Mouse (Mus musculus) kidney, adult 2 months (tissue): ENCODE data around the gene Mocs3. TPM values are rescaled to one million over a fixed set of nuclear protein-coding genes. Genes with fewer than 3 reads are reported as not detected.
A peak's percentile ranks its signal among the peaks of the same experiment; 100 is the strongest.

Source experiments
- DNase-seq: peaks from one replicate; pipeline ENCODE4 v3.0.0; 2021
- H3K27ac ChIP-seq: fragments of 200-500 bp; 2 replicates; pipeline ENCODE4 v1.5.1; 2012; ENCODE audit warnings: low read depth, low read length, control low read depth, inconsistent platforms; ENCODE audit not compliant: insufficient read depth
- H3K27me3 ChIP-seq: fragments of 200-500 bp; replicated peaks from 2 replicates; pipeline ENCODE4 v1.6.1; 2012; ENCODE audit warnings: mild to moderate bottlenecking, moderate library complexity, low read length, inconsistent platforms; ENCODE audit not compliant: control insufficient read depth, insufficient read depth
- H3K36me3 ChIP-seq: fragments of 200-500 bp; 2 replicates; pipeline ENCODE4 v1.6.1; 2012; ENCODE audit warnings: mild to moderate bottlenecking, moderate library complexity, low read length, inconsistent platforms; ENCODE audit not compliant: control insufficient read depth, insufficient read depth
- H3K4me1 ChIP-seq: fragments of 200-500 bp; 2 replicates; pipeline ENCODE4 v1.6.1; 2011; ENCODE audit warnings: low read length; ENCODE audit not compliant: control insufficient read depth, insufficient read depth
- H3K4me3 ChIP-seq: fragments of 200-500 bp; 2 replicates; pipeline ENCODE4 v1.5.1; 2011; ENCODE audit warnings: mild to moderate bottlenecking, low read depth, low read length, control low read depth; ENCODE audit not compliant: insufficient read depth
- CTCF ChIP-seq: fragments of 200-500 bp; conservative IDR thresholded peaks from 2 replicates; pipeline ENCODE4 v1.5.1; 2011; ENCODE audit warnings: low read depth, mild to moderate bottlenecking, control low read depth, low read length, moderate library complexity, mixed read lengths; ENCODE audit not compliant: insufficient read depth, insufficient read length
- POLR2A ChIP-seq: fragments of 200-500 bp; IDR thresholded peaks from one replicate; pipeline ENCODE4 v1.6.1; 2011; ENCODE audit warnings: low read depth, low read length, control low read depth
- WGBS: fragments of 180-500 bp; shearing (Covaris S2); methylation state at CpG from one replicate; pipeline ENCODE4 v1.1.7; 2018; 5-methylcytosine and 5-hydroxymethylcytosine counted together
- polyA plus RNA-seq: library from polyadenylated mRNA; depleted of rRNA; stranded (reverse); fragments of >200 nt; gene quantifications from 2 replicates; pipeline ENCODE4 v1.2.3, GENCODE M21; 2012; rRNA removed

The Mocs3 gene
- polyA plus RNA-seq, result 9.3 and 14.8 TPM in 2 replicates

DNA sequence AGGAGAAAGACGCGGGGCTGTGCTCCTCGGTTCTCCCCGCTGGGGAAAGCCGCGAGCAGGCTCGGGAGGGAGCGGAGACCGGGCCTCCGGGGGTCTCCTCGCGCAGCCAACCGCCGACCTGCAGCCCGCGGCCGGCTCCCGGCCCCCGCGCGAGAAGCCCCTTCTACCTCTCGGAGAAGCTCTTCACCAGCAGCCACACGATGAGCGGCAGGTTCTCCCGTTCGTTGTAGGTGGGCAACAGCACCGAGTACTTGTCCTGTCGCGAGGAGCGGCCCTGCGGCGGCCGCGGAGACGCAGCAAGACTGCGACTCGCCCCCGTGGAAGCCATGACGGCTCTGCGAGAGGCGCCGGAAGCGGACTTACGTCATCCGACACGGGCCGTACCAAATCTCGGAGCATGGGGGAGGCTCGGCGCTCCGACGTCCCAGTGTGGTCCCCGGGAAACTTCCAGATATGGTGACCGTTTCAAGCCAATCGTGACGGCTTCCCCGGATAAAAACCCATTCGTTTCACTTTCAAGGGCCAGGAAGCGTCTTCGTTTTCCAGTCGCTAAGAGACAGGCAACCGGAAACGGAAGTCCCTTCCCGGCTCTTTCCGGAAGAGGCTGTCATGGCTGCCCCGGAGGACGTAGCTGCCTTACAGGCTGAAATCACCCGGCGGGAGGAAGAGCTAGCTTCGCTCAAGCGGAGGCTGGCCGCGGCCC is at the start of gene Mocs3, which contains the start of the genes Gm20716 and Dpm1:
Gene Mocs3 (plus strand): TSS at position 597 of the 703 bp plus-strand sequence.
Gene Gm20716 (minus strand): TSS at position 339 of the 703 bp plus-strand sequence.
Gene Dpm1 (minus strand): TSS at position 566 of the 703 bp plus-strand sequence.
- peak; percentile 69 for TF ChIP-seq POLR2A
- no peak for TF ChIP-seq CTCF
- peak; percentile 92 for DNase-seq
- whole genome bisulfite sequencing, result under 1% methylated on average over 73 of the region's 73 CpGs
- Histone ChIP-seq H3K36me3 (no peaks in the 10 kb centered on the region; the same call in 1 of the 2 replicates), H3K27ac (peak within 1 kb of the TSS; percentile 95), H3K4me1 (peaks cover 17% of the 10 kb centered on the region), H3K4me3 (peak within 1 kb of the TSS; percentile 63), H3K27me3 (no peaks in the 10 kb centered on the region)

- no peak overlapping the region for H3K27ac ChIP-seq
- TF ChIP-seq CTCF (no peak), POLR2A (no peak)
- WGBS, result 75% methylated on average over 2 of the region's 2 CpGs
- H3K36me3 ChIP-seq, result no peaks in the 10 kb centered on the region; the same call in 1 of the 2 replicates
- DNase-seq, result no peak
- no peak overlapping the region for H3K4me3 ChIP-seq
- H3K4me1 ChIP-seq, result peaks cover 42% of the 10 kb centered on the region
- no peaks in the 10 kb centered on the region for H3K27me3 ChIP-seq
Measured at GRCm38 (mm10) chr2:168191856-168192255, 38.6 kb upstream of the Mocs3 start.

- H3K4me1 ChIP-seq, result peaks cover 46% of the 10 kb centered on the region
- no peaks in the 10 kb centered on the region for H3K27me3 ChIP-seq
- no peak overlapping the region for H3K4me3 ChIP-seq
- no peak for DNase-seq
- no peak for TF ChIP-seq CTCF
- no peak for TF ChIP-seq POLR2A
- WGBS, result 41% methylated on average over 2 of the region's 2 CpGs
- peaks cover 3% of the 10 kb centered on the region; the same call in 1 of the 2 replicates for H3K36me3 ChIP-seq
- no peak overlapping the region for H3K27ac ChIP-seq
Measured at GRCm38 (mm10) chr2:168193685-168194084, 36.7 kb upstream of the Mocs3 start.

DNA sequence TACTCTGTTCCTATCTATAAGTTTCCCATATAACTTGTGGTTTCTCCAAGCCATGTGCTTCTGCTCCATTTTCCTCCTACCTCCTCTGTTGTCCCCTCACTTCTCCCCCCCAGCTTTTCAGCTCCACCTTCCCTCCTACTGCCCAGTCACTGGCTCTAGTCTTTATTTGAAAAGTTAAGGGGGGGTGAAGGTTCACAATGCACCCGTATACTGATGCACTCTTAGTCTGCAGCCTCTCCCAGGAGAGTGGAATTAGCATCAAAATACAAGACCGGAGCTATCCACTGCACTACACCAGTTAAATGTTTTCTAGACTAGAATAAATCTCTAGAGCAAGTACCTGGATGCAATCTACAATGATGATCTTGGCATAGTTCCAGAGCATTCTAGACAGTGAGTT is 34.7 kb upstream of the Mocs3 start:
- H3K27me3 ChIP-seq, result no peaks in the 10 kb centered on the region
- TF ChIP-seq CTCF (no peak), POLR2A (no peak)
- H3K4me3 ChIP-seq, result no peak overlapping the region
- no peak for DNase-seq
- peaks cover 3% of the 10 kb centered on the region; the same call in 1 of the 2 replicates for H3K36me3 ChIP-seq
- peaks cover 52% of the 10 kb centered on the region for H3K4me1 ChIP-seq
- 34% methylated on average over 2 of the region's 2 CpGs for WGBS
- H3K27ac ChIP-seq, result no peak overlapping the region

DNA sequence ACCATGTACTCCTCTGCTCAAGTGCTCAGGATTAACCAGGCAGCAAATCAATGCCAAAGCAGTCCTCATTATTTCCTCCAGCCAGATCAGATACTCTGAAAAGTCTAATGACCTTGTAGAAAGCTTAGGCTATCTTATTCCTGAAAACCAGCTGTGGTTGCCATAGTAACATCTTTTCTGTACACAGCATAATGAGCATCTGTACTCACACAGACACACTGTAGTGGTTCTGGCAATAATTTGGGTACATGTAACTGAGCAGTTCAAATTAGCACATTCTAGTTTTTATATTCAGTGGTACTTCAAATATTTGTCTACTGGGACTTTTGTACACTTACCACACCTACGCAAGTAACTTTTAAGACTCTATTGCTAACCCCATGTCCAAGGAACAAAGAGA is 32.0 kb upstream of the Mocs3 start:
- no peaks in the 10 kb centered on the region for H3K27me3 ChIP-seq
- peaks cover 42% of the 10 kb centered on the region for H3K4me1 ChIP-seq
- DNase-seq, result no peak
- 68% methylated on average over 1 of the region's 1 CpGs for WGBS
- H3K27ac ChIP-seq, result no peak overlapping the region
- peaks cover 3% of the 10 kb centered on the region; the same call in 1 of the 2 replicates for H3K36me3 ChIP-seq
- TF ChIP-seq CTCF (no peak), POLR2A (no peak)
- H3K4me3 ChIP-seq, result no peak overlapping the region

- peak overlapping the region; percentile 0; the same call in 1 of the 2 replicates for H3K27ac ChIP-seq
- H3K27me3 ChIP-seq, result no peaks in the 10 kb centered on the region
- H3K4me1 ChIP-seq, result peaks cover 41% of the 10 kb centered on the region
- DNase-seq, result no peak
- no peak overlapping the region for H3K4me3 ChIP-seq
- WGBS, result 47% methylated on average over 4 of the region's 4 CpGs
- peaks cover 4% of the 10 kb centered on the region; the same call in 1 of the 2 replicates for H3K36me3 ChIP-seq
- TF ChIP-seq POLR2A (no peak), CTCF (no peak)
Measured at GRCm38 (mm10) chr2:168199476-168199875, 30.9 kb upstream of the Mocs3 start.

- peaks cover 5% of the 10 kb centered on the region; the same call in 1 of the 2 replicates for H3K36me3 ChIP-seq
Measured at GRCm38 (mm10) chr2:168200014-168200691, 30.3 kb upstream of the Mocs3 start.

More at GRCm38 (mm10) chr2:168200014-168200691, 30.3 kb upstream of the Mocs3 start:
- H3K27me3 ChIP-seq, result no peaks in the 10 kb centered on the region
- H3K4me3 ChIP-seq, result no peak overlapping the region
- TF ChIP-seq POLR2A, result no peak
- TF ChIP-seq CTCF, result no peak
- no peak for DNase-seq
- 62% methylated on average over 4 of the region's 5 CpGs for WGBS
- H3K27ac ChIP-seq, result no peak overlapping the region
- peaks cover 47% of the 10 kb centered on the region for H3K4me1 ChIP-seq
